Mouse (Mus musculus) ovary, adult 18-20 months (tissue): ENCODE data around the gene Zfp473.
"Not testable (repeated sequence)": the region's sequence is repeated elsewhere in the genome, so short reads cannot be mapped to it uniquely, and the experiment has no call there.

ENCODE experiments used
- DNase-seq: peaks from one replicate; pipeline ENCODE4 v3.0.0; 2022; ENCODE audit warnings: low spot score, mixed read lengths

Zfp473 gene

DNA sequence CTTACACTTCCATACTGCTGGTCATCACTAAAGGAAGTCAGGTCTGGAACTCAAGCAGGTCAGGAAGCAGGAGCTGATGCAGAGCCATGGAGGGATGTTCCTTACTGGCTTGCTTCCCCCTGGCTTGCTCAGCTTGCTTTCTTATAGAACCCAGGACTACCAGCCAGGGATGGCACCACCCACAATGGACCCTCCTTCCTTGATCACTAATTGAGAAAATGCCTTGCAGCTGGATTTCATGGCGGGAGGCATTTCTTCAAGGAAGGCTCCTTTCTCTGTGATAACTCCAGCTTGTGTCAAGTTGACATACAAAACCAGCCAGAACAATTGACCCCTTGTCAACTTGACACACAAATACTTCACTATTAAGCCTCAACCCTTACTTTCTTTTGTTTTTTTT is at the start of gene Zfp473:
Gene Zfp473 (minus strand): TSS at position 101 of the 400 bp plus-strand sequence.
- DNase-seq = not testable (repeated sequence)

DNA sequence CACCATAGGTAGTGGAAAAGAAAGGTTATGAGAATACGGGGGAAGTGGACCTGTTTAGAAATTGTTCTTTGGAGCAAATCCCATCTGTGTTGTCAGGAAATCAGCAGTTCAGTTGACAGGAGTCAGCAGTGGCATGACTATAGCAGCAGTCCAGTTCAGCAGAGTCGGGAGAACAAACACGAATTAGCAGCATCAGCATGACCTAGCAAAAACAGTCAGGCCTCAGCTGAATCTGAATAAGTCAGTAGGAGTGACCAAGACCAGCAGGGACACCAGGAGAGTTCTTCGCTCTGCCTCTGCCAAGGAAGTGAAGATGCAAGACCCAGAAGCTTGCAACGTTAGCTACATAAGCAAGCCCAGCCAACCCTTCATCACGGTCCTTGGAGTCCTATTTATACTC is 41.9 kb upstream of the Zfp473 start:
- DNase-seq = no peak

DNA sequence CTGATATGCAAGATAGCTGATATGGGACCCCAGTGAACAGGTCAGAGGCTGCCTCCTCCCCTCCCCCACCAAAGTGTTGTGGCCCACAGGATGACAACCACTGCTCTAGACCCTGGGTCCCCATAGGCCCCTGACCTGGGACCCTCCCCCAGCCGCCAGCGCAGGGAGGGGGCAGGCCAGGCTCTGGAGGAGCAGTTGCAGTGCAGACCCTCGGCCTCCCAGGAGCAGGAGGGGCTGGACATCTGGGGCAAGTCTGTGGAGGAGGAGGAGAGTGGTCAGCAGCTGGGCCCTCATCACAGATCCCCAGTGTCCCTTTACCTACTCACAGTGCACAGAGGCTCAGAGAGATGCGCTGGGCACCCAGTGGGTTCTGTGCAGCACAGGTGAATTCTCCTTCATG is 39.2 kb upstream of the Zfp473 start:
- DNase-seq = no peak

DNA sequence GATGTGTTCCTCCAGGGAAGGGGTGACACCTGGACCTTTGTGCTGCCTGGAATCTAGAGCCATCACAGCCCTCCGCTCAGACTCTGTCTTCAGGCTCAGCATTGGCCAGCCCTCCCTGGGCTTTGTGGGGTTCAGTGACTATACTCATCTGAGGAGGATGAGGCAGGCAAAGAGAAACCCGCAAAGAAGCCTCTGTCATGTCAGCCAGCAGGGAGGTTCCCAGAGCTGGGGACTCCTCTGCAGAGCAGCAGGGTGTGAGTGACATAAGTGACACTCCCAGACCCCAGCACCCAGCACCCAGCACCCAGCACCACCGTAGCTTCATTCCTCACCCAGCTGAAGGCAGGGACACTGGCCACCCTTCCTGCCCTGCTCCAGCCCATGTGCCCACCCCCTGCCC is 38.7 kb upstream of the Zfp473 start:
- DNase-seq = no peak

DNA sequence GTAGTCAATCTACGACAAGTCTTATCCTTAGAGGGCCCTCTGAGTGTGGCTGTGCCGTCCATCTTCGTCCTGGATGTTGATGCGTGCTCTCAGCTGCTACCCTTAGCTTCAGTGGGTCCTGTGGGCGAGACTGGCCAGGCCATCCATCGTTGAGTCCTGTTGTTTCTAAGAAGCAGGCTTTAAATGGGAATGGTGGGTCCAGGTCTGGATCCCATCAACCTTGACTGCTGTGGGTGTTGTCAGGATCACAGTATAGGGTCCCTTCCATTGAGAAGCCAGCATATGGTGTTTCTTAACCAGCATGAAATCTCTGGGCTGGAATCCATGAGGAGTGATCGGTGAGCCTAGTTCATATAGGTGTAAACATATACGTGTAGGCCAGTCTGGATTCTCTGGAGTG is 29.3 kb upstream of the Zfp473 start:
- no peak for DNase-seq

DNA sequence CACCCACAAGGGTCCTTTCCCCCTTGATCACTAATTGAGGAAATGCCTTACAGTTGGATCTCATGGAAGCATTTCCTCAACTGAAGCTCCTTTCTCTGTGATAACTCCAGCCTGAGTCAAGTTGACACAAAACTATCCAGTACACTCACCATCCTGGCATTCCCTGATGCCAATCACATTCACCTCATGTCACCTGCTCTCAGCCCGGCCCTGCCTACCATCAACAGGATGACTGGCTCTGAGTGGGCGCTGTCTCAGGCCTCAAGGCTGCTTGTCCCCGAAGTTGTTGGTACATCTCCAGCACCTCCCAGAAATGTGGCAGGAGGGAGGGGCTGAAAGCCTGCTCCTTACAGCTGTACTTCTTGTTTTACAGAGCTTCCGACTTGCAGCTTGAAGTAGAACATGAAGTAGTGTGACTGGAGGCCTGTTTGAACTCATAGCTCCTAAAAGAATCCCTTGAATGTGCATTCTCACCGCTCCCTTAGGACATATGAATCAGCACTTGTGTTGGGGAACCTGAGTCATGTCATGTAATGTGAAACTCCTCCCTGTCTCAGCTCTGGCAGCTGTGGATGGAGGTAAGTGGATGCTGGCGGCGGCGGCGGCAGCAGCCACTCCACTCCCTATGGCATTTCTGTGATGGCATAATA is 26.1 kb upstream of the Zfp473 start:
- no peak for DNase-seq

DNA sequence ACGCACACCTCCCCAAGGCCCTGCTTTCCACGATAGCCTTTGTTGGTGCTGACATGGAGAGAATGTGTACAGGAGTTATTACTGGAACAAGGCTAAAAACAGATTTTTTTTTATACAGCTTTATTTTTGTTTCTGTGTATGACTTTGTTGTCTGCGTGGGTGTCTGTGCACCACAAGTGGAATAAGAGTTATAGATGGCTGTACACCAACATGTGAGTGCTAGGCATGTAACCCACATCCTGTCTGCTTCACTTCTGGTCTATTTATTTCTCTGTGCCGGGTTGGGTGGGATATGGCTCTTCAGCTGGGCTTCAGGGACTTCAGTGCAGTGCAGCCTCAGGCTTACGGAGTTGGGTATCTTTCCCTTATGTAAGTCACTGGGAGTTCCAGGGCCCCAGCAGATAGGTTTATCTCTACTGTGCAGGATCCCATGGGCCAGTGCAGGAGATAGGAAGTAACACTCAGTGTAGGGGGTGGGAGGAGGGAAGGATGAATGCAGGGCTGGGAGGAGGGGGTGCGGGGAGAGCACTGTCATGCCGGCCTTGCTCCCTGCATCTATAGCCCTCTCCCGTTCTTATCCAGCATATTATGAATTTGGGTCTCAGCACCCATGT is 21.8 kb upstream of the Zfp473 start:
- DNase-seq = no peak

DNA sequence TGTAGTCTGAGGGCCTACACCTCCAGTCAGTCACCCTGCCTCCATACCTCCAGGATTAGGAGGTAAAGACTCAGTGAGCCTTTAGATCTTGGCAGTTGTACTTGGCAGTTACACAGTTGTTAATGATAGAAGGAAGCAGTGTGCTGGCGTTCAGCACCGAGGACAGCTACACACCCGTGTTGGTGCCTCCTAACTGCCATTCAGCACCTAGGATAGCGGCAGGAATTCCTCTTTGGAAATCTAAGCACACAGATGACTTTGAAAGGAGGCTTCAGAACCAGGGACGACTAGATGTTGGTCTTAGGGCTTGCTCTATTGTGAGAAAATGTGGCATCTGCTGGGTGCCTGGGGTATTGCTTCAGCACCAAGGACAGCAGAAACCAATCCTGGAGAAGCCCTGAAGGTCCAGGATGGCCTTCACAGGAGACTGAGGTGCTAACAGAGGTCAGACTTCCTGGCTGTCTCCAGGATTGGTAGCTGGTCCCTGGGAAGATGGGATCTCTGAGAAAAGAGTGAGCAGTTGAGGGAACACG is 19.3 kb upstream of the Zfp473 start:
- peak; percentile 16 for DNase-seq

DNA sequence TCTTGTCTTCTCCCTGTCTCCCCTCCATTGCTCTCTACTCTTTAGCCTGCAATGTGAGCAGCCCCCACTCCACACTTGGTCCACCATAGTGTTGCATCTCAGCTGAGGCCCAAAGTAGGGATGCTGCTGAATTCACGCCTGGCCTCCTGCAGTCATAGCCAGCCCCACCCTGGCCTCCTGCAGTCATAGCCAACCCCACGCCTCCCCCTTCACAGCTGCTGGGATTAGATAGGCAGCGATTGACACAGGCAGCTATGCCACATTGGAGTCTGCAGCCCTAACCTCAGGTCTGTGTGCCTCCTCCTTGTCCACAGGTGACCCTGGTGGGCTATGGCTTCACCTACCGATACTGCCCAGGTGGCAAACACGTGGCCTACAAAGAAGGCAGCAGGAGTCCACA is 17.3 kb upstream of the Zfp473 start:
- no peak for DNase-seq

DNA sequence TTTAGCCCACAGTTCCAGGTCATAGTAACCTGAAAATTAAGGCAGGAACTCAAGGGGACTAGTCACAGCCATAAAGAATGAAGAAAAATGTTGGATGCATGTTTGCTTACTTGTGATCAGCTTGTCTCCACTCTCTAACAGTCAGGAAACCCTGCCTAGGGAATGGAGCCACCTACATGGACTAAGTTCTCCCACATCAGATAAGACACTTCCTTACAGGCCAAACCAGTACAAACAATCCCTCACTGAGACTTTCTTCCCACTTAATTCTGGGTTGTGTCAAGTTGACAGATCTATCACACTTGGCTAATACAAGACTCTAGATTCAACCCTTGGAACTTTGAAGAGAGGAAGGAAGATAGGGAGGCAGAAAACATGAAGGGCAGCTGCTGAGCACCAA is 9.5 kb upstream of the Zfp473 start:
- DNase-seq = no peak

DNA sequence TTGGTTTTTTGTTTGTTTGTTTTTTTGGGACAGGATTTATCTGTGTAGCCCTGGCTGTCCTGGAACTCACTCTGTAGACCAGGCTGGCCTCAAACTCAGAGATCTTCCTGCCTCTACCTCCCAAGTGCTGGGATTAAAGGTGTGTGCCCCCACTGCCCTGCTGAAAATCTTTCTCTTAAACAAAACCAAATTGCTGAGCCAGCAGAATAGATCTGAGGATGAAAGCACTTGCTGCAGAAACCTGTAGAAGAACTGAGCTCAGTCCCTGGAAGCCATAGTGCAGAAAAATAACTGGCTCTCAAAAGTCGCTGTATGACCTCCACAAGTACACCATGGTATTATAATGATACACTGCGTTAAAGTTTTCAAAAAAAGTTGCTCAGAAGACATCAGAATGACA is 6.3 kb upstream of the Zfp473 start:
- no peak for DNase-seq

DNA sequence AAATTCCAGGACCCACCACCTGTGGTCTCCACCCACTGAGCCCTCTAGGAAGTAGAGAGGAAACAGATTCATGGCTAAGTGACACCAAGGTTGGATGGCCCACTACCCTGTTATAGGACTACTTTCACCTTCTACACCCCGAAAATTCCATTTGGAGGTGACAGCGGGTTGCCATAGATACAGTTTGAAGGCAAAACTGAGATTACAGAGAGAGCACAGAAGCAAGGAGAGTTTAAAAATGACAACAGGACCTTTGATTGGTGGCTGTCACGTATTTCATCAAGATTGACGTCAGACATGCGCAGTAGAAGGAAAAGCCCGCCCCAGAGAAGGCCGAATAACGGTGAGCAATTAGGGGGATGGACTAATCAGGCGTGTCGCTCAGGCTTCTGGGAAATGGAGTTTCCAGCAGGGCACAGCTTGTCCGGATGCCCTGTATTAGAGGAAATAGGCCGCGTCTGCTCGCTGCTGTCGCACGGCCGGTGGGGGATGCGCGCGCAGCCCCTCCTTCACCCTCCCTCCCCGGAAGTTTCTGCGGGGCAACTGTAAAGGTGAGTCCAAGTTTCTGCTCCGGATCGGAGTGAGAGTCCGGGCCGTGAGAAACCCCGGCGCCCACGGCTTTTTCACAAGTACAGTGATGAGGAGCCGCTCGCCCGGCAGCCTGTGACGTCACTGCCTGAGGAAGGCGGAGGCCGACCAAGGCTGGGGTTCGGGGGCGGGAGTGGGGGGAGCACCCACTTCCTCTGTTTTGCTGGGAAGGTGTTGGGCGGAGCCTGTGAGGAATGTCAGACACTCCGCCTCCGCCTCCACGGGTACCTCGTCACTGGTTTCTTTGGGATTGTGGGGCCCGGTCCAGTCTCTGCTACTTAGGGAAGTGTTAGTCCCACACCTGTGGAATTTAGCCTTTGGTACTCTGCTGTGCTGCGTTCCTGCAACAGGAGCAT is 2.5 kb downstream of the Zfp473 start, which contains the start of gene Vrk3:
Gene Vrk3 (plus strand): TSS at position 313 of the 944 bp plus-strand sequence.
- peak; percentile 96 for DNase-seq

DNA sequence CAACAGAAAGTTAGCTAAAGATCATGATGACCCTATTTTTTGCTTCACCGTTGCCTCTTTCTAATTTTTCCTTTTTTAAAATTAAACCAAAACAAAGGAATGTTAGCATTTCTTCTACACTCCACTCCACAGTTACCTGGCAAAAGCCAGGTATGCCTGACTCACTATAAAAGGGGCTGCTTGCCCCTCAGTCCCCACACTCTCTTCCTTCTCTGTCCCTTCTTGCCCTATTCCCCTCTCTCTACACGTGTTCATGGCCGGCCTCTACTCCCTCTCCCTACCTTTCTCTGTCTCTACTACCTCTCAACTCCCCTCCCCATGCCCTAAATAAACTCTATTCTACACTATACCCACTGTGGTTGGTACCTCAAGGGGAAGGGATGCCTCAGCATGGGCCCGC is 3.7 kb downstream of the Zfp473 start:
- DNase-seq = no peak

DNA sequence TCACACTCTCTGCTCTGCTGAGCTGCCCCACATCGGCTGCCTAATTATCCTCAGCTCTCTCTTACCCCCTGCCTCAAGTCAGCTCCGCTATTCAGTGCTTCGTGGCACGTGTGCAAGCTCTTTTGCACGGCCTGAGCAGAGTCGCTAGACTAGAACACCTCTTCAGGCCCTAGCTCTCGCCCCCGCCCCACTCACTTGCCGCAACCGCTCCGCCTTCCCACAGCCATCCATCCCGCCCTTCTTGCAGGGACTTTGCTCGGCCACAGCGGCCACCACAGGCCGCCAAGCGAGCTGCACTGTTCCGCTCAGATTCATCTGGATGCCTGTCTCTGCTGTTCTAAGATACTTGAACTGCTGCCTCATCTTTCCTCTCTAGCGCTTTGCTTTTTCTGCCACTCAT is 5.8 kb downstream of the Zfp473 start:
- DNase-seq = peak; percentile 55

DNA sequence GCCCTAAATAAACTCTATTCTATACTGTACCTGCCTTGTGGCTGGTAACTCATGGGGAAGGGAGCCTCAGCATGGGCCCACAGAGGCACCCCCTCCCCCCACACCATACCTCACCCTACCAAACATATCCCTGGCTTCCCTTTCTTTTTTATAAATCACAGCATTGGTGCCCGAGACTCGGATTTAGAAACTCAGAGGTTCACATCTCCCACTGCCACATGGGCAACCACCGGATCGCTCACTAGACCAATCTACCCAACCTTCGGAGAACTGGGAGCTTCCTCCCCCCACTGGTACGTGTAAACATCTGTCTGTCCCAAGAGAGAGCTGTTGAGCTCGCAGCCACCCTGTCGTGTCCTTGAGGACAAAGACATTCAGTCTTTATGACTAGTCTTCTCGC is 6.6 kb downstream of the Zfp473 start:
- no peak for DNase-seq

DNA sequence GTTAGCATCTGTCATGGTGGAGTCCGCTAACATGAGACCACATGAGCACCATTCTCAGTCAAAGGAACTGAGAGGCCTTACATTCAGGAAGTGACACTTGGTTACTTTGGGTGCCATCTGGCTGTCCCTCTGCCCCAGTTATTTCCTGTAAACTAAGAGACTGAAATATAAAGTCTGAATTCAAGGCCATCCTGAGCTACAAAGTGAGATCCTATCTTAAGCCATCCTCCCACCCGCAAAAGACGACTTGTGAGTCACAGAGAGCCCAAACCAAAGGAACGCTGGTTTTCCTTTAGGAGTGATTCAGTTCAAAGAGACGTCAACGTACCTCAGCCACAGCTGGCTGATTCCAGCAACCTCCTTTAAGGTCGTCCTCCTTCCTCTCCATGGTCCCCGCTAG is 9.5 kb downstream of the Zfp473 start:
- no peak for DNase-seq

DNA sequence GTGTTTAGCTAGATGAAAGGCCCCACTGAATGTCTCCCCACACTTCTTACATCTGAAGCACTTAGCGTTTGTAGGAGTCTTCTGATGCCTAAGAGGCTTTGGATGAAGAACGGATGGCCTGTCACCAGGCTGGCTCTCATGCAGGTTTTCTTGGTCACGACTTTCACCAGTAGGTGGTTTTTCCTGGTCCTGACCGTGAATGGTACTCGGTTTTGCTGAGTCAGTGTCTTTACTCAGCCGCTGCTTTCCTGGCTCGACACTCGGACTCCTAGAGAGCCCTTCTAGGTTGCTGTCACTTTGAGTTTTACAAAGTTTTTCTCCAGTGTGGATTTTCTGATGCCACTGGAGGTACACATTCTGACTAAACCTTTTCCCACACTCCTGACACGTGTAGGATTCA is 17.1 kb downstream of the Zfp473 start:
- no peak for DNase-seq

DNA sequence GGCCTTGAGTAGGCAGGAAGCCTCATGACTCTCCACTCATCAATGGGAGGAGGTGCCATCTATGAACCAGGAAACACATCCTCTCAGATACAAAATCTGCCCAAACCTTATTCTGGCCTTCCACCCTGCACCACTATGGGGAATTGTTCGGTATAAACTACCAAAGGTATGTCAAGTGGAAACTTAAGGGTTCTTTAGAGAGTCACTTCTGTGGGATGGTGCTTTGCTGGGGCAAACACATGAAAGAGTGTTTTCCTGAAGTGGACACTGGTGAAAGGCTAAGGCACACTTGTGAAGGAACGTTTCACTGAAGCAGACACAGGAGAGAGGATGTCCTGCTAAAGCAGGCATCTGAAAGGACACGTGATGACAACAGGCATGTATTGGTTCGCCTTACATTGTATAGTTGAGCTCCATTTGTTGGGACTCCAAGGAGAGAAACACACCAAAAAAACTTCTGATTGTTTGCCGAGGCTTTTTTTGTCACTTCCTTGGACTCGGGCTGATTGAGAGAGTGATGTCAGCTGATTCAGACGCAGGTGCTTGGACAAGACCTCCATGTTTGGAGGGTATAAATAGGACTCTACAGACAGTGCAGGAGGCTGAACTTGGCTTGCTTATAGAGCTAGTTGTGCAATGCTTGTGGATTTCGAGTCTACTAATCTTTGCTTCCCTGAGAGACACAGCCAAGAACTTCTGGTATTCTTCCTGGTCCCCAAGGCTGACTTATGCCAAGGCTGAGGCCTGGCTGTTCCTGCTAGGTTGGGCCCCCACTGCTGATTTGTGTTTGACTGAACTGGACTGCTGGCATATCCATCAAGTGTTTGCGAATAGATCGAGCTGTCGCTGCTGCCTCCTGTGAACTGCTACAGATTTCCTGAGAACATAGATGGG is 22.5 kb downstream of the Zfp473 start:
- DNase-seq = no peak

DNA sequence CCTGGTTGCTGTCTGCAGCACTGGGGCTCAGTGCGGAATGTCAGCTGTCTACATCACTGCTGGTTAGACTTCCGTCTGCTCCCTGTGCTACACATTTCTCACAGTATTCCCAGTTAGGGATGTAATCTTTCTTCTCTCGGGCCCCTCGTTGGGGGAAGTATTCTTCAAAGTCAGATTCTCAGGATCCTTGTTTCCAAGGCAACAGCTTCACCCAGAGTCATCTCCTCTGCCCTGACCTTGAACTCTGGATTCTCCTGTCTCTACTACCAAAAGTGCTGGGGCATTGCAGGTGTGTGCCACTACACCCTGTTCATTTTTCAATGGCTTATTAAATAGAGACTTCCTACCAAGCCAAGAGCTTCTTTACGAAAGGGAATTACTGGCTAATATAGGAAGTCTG is 23.7 kb downstream of the Zfp473 start:
- no peak for DNase-seq

DNA sequence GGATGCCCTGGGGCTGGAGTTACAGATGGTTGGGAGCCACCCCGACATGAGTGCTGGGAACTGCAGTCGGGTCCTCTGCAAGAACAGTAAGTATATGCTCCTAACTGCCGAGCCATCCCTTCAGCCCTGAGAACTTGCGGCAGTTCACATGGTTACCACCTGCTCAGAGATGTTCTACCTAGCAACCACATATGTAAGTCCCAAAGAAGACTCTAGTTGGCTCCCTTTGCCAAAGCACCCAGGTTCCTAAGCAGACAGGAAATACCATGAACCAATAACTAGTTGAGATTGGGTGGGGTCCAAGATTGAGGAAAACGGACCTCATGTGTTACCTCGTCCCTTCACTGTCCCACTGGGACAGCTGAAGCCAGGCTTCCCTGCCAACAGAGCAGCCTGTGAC is 24.5 kb downstream of the Zfp473 start:
- DNase-seq = no peak

DNA sequence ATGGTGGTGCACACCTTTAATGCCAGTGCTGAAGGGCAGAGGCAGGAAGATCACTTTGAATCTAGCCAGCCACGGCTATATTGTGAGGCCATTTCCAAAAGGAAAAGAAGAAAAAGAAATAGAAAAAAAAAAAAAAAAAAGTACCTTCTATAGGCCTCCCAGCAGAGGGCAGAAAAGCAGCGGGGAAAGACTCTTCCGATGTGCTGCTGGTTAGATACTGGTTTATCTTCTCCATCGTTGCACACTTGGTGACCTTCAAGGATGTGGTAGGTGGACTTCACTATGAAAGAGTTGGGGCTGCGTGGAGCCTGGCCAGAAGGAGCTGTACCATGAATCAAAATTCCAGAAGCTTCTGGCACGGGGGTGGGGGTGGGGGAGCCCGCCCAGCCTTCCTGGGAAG is 26.5 kb downstream of the Zfp473 start:
- no peak for DNase-seq

DNA sequence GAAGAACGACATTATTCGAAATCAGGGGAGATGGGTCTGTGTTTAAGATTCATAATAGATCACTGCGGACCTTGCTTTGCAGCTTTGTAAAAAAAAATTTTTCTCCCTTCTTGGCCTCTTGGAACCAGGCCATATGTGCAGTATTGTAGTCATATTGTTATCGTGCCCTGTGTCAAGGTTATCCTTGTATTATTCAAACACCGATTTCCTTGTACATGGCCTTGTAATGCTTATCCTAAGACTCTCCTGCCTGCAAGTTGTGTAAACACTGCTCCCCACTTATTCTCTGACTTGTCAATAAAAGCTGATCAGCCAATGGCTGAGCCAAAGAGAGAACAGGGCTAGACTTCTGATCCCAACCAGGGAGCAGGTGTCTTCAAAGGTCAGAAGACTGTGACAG is 28.8 kb downstream of the Zfp473 start:
- DNase-seq = no peak
